Mouse (Mus musculus): ENCODE data around the gene Nr2e3.
"Not testable (repeated sequence)": the region's sequence is repeated elsewhere in the genome, so short reads cannot be mapped to it uniquely, and the experiment has no call there.

Nr2e3 gene

GRCm38 (mm10) chr9:59949511-59949910, 10.9 kb downstream of the Nr2e3 start:
- DNase-seq: no peak

GRCm38 (mm10) chr9:59948691-59949250, 11.7 kb downstream of the Nr2e3 start:
- DNase-seq: no peak

- DNase-seq: no peak
Measured at GRCm38 (mm10) chr9:59948226-59948625, 12.2 kb downstream of the Nr2e3 start.

- no peak for DNase-seq
Measured at GRCm38 (mm10) chr9:59947271-59947670, 13.2 kb downstream of the Nr2e3 start.

- DNase-seq: no peak
Measured at GRCm38 (mm10) chr9:59945241-59945640, 15.2 kb downstream of the Nr2e3 start.

GRCm38 (mm10) chr9:59943826-59944225, 16.6 kb downstream of the Nr2e3 start:
- DNase-seq: no peak

- no peak for DNase-seq
Measured at GRCm38 (mm10) chr9:59942501-59943085, 17.9 kb downstream of the Nr2e3 start.

GRCm38 (mm10) chr9:59941885-59942350, 18.5 kb downstream of the Nr2e3 start:
- no peak for DNase-seq

- DNase-seq: no peak
Measured at GRCm38 (mm10) chr9:59940913-59941884, 19.3 kb downstream of the Nr2e3 start.

- no peak for DNase-seq
Measured at GRCm38 (mm10) chr9:59939691-59940090, 20.8 kb downstream of the Nr2e3 start.

GRCm38 (mm10) chr9:59938529-59938928, 21.9 kb downstream of the Nr2e3 start:
- DNase-seq: no peak

- DNase-seq: not testable (repeated sequence)
Measured at GRCm38 (mm10) chr9:59935866-59936265, 24.6 kb downstream of the Nr2e3 start.

- no peak for DNase-seq
Measured at GRCm38 (mm10) chr9:59930248-59930647, 30.2 kb downstream of the Nr2e3 start.

- DNase-seq: no peak
Measured at GRCm38 (mm10) chr9:59914761-59915160, 45.7 kb downstream of the Nr2e3 start.

GRCm38 (mm10) chr9:59903382-59903781, 57.1 kb downstream of the Nr2e3 start:
- no peak for DNase-seq
